Mouse (Mus musculus): Measurements from ENCODE around the gene Sec16a.

The Sec16a gene

DNA sequence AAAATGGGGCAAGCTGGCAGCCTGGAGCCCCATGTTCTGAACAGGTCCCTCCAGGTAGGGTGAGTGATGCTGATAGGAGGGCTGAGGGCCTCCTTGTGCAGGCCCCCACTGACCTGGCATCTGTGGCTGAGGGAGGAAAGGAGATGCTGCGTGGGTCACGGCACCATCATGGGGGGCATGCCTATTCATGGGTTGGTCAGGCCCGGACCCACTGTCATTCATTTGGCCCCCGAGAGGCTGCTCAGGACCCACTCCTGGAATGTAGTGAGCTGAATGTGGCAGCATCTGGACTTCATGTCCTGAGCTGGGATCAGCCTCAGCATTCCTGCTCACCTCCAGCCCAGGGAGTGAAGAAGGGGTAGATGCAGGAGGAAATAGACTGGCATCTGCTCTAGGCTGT is 3.8 kb downstream of the Sec16a start:
- DNase-seq (ENCODE audit: low read depth), result no peak

DNA sequence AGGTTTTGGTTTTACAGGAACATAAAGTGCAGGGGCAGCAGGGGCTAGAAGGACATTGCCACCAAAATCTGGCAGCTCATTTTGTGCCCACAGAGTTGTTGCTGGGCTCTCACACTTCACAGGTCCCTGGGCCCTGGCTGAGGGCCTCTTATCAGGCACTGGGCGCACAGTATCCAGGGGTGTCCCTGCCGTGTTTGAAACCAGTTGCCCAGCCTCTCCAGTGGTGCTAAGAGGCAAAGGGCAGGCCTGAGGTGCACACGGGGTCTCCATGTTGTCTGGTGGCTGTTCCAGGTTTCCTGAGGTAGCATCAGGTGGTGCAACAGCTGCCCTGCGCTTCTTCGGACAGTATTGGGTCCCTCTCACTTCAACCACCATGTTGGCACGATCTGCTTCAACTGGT is 5.3 kb downstream of the Sec16a start:
- DNase-seq (ENCODE audit: low read depth), result no peak

- no peak for DNase-seq (ENCODE audit: low read depth)
Measured at GRCm38 (mm10) chr2:26438373-26438772, 6.6 kb downstream of the Sec16a start.

DNA sequence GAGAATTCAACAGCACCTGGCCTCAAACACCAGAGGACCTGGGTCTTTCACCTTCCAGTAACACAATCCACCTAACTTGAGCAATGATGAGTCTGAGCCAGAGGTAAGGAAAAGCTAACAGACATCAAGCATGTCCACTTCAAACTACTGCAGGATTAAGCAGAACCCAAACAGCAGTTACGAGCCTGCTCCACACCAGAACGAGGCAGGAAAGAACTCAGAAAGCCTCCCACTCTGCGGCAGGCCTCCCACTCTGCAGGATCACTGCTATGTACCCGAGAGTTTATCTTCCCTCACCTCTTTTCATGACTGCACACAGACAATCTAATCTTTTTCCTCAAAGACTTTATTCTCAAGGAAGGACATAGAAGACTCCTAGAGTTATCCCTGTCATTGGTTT is 7.8 kb downstream of the Sec16a start:
- DNase-seq (ENCODE audit: low read depth), result no peak

DNA sequence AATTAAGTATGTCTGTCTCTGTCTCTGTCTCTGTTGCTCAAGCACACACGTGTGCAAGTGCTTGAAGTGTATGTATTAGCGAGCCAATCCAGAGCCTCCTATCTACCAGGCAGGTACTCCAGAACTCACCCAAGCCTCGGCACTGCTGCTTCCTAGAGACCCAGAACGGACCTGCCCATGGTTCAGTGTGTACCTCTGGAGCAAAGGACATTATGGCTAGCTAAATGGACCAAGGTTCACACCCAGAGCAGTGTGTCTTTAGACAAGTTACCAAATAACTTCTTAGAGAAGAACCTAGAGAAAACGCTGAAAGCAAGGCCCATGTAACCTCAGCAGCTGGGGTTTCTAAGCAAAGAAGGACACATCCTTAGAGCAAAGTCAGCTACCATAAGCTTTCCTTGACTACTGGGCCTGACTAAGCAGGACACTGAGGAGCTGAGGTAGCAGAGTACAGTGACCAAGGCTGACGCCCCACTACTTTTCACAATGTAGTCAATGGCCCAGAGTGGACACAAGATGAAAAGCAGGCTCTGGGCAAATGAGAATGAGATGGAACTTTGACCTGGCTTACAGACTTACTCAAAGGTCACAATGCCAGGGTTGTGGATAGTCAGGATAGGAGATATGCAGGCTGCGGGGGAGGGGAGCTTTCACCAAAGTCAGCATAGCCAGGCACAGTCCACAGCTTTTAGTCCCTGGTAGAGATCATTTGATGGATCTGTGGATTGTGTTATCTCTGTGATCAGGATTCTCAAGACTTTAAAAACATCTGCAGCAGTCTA is 10.0 kb downstream of the Sec16a start:
- no peak for DNase-seq (ENCODE audit: low read depth)

GRCm38 (mm10) chr2:26429851-26430250 is 15.2 kb downstream of the Sec16a start:
- no peak for DNase-seq (ENCODE audit: low read depth)

- no peak for DNase-seq (ENCODE audit: low read depth)
Measured at GRCm38 (mm10) chr2:26424541-26424940, 20.5 kb downstream of the Sec16a start.

DNA sequence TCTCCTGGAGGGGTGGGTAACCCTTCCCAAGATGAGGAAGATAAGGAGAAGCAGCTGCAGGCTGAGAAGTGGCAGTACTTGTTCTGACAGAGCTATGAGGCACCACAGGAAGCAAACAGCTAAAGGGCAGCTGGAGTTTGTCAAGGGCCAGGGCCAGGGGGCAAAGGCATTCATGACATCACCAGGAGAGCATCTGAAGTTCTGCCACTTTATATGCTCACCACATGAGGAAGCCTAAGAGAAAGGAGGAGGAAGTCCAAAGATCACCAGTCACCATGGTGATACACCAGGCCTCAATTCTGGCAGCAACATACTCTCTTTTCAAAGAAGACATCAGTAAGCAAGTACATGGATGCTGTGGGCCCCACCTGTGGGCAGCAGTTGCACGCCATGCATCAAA is 21.9 kb downstream of the Sec16a start:
- no peak for DNase-seq (ENCODE audit: low read depth)

- DNase-seq (ENCODE audit: low read depth), result no peak
Measured at GRCm38 (mm10) chr2:26421969-26422368, 23.0 kb downstream of the Sec16a start.

DNA sequence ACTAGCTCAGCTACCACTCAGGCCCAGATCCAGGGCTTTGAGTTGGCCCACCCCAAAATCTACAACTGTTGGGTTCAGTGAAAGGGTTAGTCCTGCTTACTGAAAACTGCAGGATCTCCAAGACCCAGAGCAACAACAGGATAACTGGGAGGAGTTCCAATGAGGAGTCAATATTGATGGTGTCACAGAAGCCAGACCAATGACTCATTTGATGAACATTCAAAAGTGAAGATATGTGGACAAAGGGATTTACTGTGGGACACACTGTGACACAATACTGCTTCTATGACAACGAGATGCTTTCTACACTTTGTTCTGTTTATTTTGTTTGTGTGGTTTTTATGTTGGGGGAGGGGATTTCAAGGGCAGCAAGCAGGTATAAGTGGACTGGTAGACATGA is 26.9 kb downstream of the Sec16a start:
- DNase-seq (ENCODE audit: low read depth), result no peak

DNA sequence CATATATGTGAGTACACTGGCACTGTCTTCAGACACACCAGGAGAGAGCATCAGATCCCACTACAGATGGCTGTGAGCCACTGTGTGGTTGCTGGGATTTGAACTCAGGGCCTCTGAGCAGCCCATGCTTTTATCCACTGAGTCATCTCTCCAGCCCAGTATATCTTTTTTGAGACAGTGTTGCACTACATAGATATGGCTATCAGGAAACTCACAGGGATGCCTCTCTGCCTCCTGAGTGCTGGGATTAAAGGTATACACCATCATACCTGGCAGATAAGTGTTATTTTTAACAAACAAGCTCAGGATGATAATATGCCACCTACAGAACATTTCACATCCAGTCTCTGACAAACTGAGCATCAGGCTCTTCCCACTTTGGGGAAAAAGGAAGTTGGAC is 27.9 kb downstream of the Sec16a start:
- DNase-seq (ENCODE audit: low read depth), result no peak

DNA sequence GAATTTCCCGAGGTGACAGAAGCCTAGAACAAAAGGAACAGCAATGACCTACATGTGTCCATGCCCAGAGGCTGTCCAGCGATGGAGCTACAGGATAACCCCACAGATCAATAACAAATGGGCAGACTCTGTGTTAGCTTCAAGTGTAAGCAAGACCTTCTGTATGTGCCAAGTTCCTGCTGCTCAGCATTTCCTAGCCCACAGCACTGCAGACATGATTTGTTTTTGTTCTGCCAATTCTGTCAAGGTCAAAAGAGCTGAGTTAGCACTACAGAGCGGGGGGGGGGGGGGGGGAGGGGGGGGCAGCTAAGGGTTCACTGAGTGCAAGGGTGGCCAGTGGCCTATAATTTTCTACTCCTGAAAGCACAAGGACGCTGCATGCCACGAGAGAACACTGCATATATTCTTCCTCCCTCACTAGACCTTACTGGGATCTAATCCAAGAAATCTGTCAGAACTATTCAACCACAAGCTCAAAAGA is 34.0 kb downstream of the Sec16a start:
- DNase-seq (ENCODE audit: low read depth), result no peak

GRCm38 (mm10) chr2:26410091-26410490 is 34.9 kb downstream of the Sec16a start:
- no peak for DNase-seq (ENCODE audit: low read depth)

DNA sequence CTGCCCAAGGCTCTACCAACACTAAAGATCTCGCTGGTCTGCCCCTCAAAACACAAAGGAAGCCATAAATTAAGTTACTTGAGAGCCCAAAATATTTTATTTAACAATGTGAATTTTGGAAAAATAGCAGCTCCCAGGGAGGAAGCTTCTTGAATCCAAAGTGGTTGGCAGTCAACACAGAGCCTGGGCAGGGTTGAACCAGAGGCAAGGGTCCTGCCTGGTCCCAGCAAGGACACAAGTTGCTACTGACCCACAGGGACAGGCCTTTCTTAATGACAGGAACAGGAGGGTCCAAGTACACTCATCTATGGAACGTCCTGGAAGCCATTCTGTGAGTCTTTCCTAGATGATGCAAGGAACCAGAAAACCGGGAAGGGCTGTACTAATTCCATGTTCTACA is 35.7 kb downstream of the Sec16a start:
- DNase-seq (ENCODE audit: low read depth), result no peak

DNA sequence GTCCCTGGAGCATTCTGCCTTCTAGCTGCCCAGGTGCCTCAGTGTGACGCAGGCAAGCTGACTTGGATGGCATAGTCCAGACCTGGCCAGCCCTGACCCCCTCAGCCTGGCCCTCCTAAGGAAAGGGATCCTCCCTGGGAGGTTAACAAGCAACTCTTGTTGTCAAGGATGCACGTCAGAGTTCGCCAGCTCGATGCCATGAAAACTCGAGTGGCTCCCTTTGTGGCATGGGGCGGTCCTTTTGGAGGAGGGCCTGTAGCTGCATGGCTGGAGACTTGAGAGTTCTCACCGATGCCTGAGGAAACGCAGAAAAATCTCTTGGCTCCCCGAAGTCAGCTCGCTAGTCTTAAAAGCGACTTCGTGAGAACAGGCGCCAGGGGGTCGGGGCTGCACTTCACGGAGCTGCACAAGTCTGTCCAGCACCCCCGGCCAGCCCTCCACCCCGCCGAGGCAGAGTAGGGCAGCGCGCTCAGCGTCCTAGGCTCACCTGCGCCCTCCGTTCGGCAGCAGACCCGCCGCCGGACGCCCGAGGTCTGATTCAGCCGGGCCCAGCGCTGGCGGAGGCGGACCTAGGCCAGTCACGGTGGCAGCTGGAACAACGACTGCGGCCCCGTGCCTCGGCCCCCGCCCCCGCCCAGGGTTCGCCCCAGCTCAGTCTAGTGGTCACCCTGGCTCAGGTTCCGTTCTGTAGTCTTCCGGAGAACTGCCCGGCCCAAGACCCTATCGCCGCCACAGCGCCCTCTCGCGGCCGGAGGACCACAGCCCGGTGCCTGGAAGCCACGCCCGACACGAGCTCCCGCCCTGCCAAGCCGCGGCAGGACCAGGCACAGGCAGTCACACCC is 36.3 kb downstream of the Sec16a start, which contains the start of gene Inpp5e:
Inpp5e (minus strand) TSS at position 689 of the 842 bp plus-strand sequence.
- DNase-seq (ENCODE audit: low read depth), result peak; percentile 92

GRCm38 (mm10) chr2:26403306-26403705 is 41.7 kb downstream of the Sec16a start:
- DNase-seq (ENCODE audit: low read depth), result no peak

DNA sequence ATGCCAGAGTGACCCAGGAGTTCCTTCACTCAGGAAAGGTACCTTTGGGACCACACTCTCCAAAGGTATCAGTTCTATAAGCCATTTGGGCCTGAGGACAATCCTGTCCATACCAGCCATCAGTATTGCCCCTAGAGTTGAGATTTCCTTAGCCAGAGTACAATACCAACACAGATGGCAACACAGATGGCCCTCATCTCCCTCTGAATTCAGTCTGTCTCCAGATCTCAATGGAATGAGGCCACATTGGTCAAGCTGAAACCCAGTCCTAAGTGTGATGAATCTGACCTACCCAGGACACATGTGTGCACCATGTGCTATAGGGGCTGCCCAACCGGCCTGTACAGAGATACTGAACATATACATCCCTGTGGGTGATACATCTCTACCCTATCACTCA is 42.8 kb downstream of the Sec16a start:
- no peak for DNase-seq (ENCODE audit: low read depth)

GRCm38 (mm10) chr2:26401023-26401422 is 44.0 kb downstream of the Sec16a start:
- DNase-seq (ENCODE audit: low read depth), result no peak

GRCm38 (mm10) chr2:26400296-26400695 is 44.7 kb downstream of the Sec16a start:
- no peak for DNase-seq (ENCODE audit: low read depth)

DNA sequence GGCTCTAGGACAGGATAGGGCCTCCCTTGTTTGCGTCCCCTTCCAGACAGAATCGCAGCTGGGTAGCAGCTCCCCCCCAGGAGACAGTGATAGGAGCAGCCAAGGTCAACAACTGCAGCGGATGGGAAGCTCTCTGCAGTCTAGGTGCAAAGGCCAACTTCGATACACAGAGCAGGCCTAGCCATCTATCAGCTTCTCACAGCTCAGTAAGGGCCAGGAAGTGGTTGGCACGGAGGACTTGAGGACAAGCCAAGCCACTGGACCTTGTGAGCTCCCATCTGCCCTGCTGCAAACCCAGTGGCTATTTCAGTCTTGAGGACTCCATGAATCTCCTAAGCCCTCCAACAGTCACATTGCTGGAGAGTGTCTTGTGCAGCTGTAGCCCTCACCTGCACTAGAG is 45.4 kb downstream of the Sec16a start:
- no peak for DNase-seq (ENCODE audit: low read depth)

DNA sequence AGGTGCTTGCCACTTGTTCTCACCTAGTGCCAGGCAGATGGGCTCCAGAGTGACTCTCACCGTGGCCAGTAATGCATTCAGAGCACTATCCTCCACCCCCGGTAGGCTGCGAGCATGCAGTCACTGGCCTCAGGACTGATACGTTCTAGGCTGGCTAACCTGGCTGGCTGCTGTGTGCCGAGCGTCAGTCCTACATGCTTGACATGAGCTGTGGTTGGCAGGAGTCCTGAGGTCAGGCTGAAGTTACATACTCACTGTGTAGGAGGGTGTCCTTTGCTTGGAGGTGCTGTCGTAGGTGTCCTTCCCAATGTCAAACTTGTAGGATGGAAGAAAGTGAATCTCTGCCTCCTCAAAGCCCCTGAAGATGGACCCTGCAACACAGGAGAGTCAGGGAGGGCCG is 46.0 kb downstream of the Sec16a start:
- no peak for DNase-seq (ENCODE audit: low read depth)

GRCm38 (mm10) chr2:26391617-26392016 is 53.4 kb downstream of the Sec16a start:
- DNase-seq (ENCODE audit: low read depth), result no peak

- DNase-seq (ENCODE audit: low read depth), result no peak
Measured at GRCm38 (mm10) chr2:26390954-26391353, 54.1 kb downstream of the Sec16a start.
